ENCODE assay signal across 13 mouse cellular contexts in genomic region chrX:163723630-163724029, GRCm38 (mm10). TPM values are rescaled to one million over a fixed set of nuclear protein-coding genes. Genes with fewer than 3 reads are reported as not detected.
DNase-seq lines count a peak whose midpoint lies in the region; ATAC-seq lines count a peak whose summit lies in the region.
"Had no signal": no experiment of that assay in that cellular context is flagged by ENCODE, and none has a peak within 500 bp of the region (broad histone marks: within the 10 kb centered on the region; RNA-seq: fewer than 3 reads in every experiment).

No protein-coding gene starts in this region.

- H3K4me3 ChIP-seq in midbrain, embryonic 12.5 days = no peak overlapping the region
- H3K4me3 ChIP-seq: heart, adult 2 months; lung, embryonic 15.5 days; stomach, embryonic 15.5 days had no signal

- DNase-seq in gastrocnemius, postnatal 25 days = peak; percentile 14
- DNase-seq in gastrocnemius, postnatal 4 days (ENCODE audit: low spot score in 2 of 2) = no peak
- DNase-seq in MN1 (ENCODE audit: low spot score) = peak; percentile 34
- peak; percentile 65 for DNase-seq in fibroblast of lung, adult 2 months (ENCODE audit: low read depth)
- DNase-seq in T-cell, adult 2 months (ENCODE audit: low spot score) = no peak
- no peak for DNase-seq in urinary bladder, postnatal 4 days (ENCODE audit: low spot score in 2 of 2)
- DNase-seq in frontal cortex, postnatal 25 days (ENCODE audit: low spot score in 2 of 2) = no peak
- DNase-seq: kidney, postnatal 10 days had no signal

- ATAC-seq in midbrain, embryonic 12.5 days (ENCODE audit: low FRiP score, low read depth) = no peak

- no peaks in the 10 kb centered on the region for H3K9me3 ChIP-seq in midbrain, embryonic 12.5 days
- H3K9me3 ChIP-seq: lung, embryonic 15.5 days; stomach, embryonic 15.5 days had no signal

- no peaks in the 10 kb centered on the region for H3K36me3 ChIP-seq in midbrain, embryonic 12.5 days
- H3K36me3 ChIP-seq: lung, embryonic 15.5 days; stomach, embryonic 15.5 days had no signal

- H3K27me3 ChIP-seq in midbrain, embryonic 12.5 days = peaks cover 32% of the 10 kb centered on the region
- H3K27me3 ChIP-seq: CH12.LX; lung, embryonic 15.5 days; stomach, embryonic 15.5 days had no signal

- H3K4me1 ChIP-seq in midbrain, embryonic 12.5 days = 0 out of 2 replicates have a peak, but pooled peaks cover 2% of the 10 kb centered on the region
- H3K4me1 ChIP-seq: lung, embryonic 15.5 days; stomach, embryonic 15.5 days had no signal

- H3K4me2 ChIP-seq in midbrain, embryonic 12.5 days (replicated peaks) = peak overlapping the region; percentile 13; the same call in 1 of the 2 replicates
- H3K4me2 ChIP-seq: lung, embryonic 15.5 days; stomach, embryonic 15.5 days had no signal

- no peak overlapping the region for H3K9ac ChIP-seq in midbrain, embryonic 12.5 days (replicated peaks)
- H3K9ac ChIP-seq: lung, embryonic 15.5 days; stomach, embryonic 15.5 days had no signal

- no peak overlapping the region for H3K27ac ChIP-seq in midbrain, embryonic 12.5 days (replicated peaks)
- H3K27ac ChIP-seq: heart, adult 2 months; lung, embryonic 15.5 days; stomach, embryonic 15.5 days had no signal

RNA-seq across cellular contexts. Expression of gene Rnf138rt1, which starts 37.5 kb away (rescaled TPM):
- not detected for total RNA-seq in gastrocnemius, postnatal 25 days (2021)
- total RNA-seq in gastrocnemius, postnatal 4 days (2021) = under 1 TPM in 1 of 2 experiments, not detected in 1; 0.22 TPM
- polyA plus RNA-seq in midbrain, embryonic 12.5 days (2016; fragmentation: Nextera tagmentation; extraction: Ambion mirVana) = 0.40 and 0.58 TPM in 2 replicates
- total RNA-seq: CH12.LX; heart, adult 2 months had no signal
- polyA plus RNA-seq: lung, embryonic 15.5 days had no signal

Comparison
In these comparisons a context has a peak if more than half of its experiments do, and no peak if none do; other contexts are left out.
1. DNase-seq: peak in gastrocnemius, postnatal 25 days (single experiment), MN1 (single experiment) and fibroblast of lung, adult 2 months (single experiment); none in gastrocnemius, postnatal 4 days (0 of 2), T-cell, adult 2 months (single experiment), urinary bladder, postnatal 4 days (0 of 2) and frontal cortex, postnatal 25 days (0 of 2).